Mouse (Mus musculus): ENCODE data around the gene Olfr331.
"Not testable (repeated sequence)": the region's sequence is repeated elsewhere in the genome, so short reads cannot be mapped to it uniquely, and the experiment has no call there.

Olfr331 gene

DNA sequence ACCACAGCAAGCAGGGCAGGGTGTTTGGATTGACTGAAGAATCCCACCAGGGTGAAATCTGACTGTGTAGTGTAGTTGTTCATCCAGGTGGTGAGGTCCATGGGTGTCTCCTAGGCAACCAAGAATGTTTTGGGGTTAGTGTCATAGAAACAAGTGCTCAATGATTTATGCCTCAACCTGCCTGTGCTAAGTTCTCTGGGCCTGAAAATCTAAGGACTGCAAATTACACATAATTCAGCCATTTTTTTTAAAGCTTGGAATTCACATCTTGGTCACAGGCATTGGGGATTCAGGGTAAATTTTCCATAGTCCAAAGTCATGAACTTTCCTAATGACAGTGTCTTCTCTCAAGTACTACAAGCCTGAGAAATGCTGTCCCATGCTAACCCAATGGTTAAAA lies at the start of gene Olfr331:
Gene Olfr331, minus strand, starts transcription at position 101 of the 400 bp plus-strand sequence.
- in situ Hi-C loops (cut with MboI, MseI) = not testable (repeated sequence)

DNA sequence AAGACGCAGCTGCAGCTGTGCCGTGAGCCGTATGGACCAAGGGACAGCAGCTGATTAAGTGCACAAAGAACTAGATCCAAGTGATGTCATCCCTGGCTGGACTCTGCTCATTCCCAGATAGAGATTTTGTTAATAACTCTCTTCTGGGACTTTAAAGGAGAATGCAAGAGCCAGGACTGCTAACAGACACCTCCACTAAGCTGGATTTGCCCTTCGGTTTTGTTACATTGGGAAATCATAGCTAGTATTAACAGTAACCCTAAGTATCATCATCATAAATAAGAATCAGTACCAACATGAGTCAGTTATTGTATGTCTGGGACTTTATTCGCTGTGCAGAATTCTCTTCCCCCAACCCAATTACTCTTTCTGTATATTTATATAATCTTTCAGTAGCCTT lies 44.0 kb upstream of the Olfr331 start, which contains the start of gene Olfr329-ps:
Gene Olfr329-ps, minus strand, starts transcription at position 101 of the 400 bp plus-strand sequence.
- in situ Hi-C loops (cut with MboI, MseI) = no loop called here

DNA sequence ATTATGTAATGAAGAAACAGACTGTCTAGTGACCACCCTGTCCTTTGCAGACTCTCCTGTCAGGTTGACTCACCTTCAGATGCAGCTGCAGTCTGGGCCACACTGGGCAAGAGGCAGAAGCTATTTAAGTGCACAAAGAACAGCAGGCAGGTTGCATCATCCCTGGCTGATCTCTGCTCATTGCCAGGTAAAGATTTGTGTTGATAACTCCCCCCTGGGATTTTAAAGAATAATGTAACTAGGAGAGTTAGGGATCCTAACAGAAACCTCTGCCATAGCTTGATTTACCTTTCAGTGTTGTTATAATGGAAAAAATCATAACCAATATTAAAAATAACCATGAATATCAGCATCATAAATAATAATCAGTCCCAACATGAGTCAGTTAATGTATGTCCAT lies 32.4 kb upstream of the Olfr331 start, which contains the start of gene Olfr330:
Gene Olfr330, minus strand, starts transcription at position 101 of the 400 bp plus-strand sequence.
- in situ Hi-C loops (cut with MboI, MseI) = not testable (repeated sequence)

DNA sequence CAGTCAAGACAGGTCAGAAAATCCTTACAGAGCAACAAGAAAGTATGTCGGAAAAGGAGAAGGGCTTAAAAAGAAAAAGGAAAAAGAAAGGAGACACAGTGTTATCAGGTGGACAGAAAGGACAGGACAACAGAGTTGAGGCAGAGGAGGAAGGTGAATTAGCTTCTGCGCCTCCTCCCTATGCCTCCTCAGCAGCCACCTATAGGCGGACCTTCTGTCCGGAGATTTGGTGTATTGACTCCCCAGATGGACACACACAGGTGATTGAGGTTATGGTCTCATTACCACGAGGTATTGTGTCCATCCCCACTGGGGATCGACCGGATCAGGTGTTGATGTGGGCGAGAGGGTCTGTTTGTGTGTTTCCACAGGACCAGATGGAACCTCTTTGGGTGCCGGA lies 17.4 kb upstream of the Olfr331 start:
- in situ Hi-C loops (cut with MboI, MseI) = not testable (repeated sequence)

- in situ Hi-C loops (cut with MboI, MseI) = not testable (repeated sequence)
Observed at GRCm38 (mm10) chr11:58518916-58519315, 16.5 kb upstream of the Olfr331 start.

DNA sequence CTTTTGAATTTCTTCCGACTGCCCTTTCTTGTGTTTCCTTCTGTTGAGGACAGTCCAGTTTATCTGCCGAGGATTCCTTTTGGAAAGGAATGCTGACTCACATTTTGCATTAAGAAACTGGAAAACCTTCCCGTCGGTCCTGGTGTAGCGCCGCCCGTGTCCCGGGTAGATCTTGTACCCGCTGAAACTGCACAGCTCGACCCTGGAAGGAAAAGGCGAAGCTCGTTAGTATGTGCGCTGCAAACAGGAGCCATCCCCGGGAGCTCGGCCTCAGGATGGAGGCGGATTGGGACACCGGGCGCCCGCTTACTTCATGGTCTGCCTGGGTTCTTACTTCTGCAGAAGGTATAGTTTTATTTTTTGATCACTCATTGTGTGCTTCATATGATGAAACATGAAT lies 6.7 kb upstream of the Olfr331 start:
- in situ Hi-C loops (cut with MboI, MseI) = not testable (repeated sequence)

- in situ Hi-C loops (cut with MboI, MseI) = no loop called here
Observed at GRCm38 (mm10) chr11:58499290-58499689, 3.1 kb downstream of the Olfr331 start.

GRCm38 (mm10) chr11:58498761-58499160 lies 3.6 kb downstream of the Olfr331 start:
- in situ Hi-C loops (cut with MboI, MseI) = no loop called here

- in situ Hi-C loops (cut with MboI, MseI) = no loop called here
Observed at GRCm38 (mm10) chr11:58492455-58492854, 9.9 kb downstream of the Olfr331 start, which contains the start of gene Olfr332. Gene Olfr332, minus strand, starts transcription at chr11:58492555.

DNA sequence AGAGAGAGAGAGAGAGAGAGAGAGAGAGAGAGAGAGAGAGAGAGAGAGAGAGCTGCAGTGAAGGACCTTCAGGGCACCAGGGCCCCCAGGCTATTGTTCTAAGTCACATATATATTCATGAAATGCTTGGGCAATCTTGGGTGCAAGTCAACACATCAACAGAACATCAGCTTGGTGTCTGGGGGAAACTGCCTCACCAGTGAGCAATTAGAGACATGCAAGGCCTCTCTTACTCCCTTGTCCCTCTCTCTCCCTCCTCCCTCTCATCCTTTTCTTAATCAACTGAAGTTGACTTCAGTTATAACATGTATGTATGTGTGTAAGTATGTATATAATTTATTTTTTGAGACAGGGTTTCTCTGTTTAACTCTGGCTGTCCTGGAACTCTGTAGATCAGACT lies 40.2 kb downstream of the Olfr331 start, which contains the start of gene Olfr30:
Gene Olfr30, minus strand, starts transcription at position 101 of the 400 bp plus-strand sequence.
- in situ Hi-C loops (cut with MboI, MseI) = no loop called here

DNA sequence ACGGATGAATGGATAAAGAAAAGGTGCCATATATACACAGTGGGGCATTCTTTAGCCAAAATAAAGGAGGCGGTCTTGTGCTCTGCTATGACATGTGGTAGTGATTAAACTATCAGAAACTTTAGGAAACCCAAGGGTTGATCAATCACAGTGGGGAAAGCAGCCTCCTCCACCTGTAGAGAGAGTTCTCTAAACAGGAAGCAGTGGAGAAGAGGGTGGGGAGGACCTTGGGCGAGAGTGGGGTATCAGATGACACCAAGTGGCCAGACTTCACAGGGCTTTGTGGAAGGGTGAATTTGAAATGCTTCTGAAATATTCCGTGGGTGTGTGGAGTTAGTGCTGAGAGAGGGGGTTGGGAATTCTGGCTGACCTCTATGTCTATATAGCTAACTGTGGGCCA lies 48.8 kb downstream of the Olfr331 start:
- in situ Hi-C loops (cut with MboI, MseI) = no loop called here

- in situ Hi-C loops (cut with MboI, MseI) = no loop called here
Observed at GRCm38 (mm10) chr11:58452759-58453158, 49.6 kb downstream of the Olfr331 start, which contains the start of gene Lypd9. Gene Lypd9, minus strand, starts transcription at chr11:58452923.
